Mouse (Mus musculus) forebrain, embryonic 15.5 days (tissue): ENCODE measurements at regions not wholly inside any gene's neighbourhood (a gene's known extent, or its start where the extent isn't known, plus 50 kb on each side); places are given as distances from the start of the nearest gene placed in this dataset.
A peak's percentile ranks its signal among the peaks of the same experiment; 100 is the strongest.
"Not testable (repeated sequence)": the region's sequence is repeated elsewhere in the genome, so short reads cannot be mapped to it uniquely, and the experiment has no call there.

Source experiments
- ATAC-seq: fragments of 200-750 bp; cut with Nextera tagmentation; replicated peaks from 2 replicates; pipeline ENCODE4 v1.8.0; 2017; ENCODE audit warnings: mild to moderate bottlenecking, moderate TSS enrichment, moderate library complexity
- H3K27ac ChIP-seq: fragments of 300-500 bp; sonication (generic); replicated peaks from 2 replicates; pipeline ENCODE4 v1.5.1; 2015; ENCODE audit warnings: mild to moderate bottlenecking, inconsistent platforms
- H3K27me3 ChIP-seq: fragments of 300-500 bp; sonication (generic); 2 replicates; pipeline ENCODE4 v1.6.1; 2015; ENCODE audit warnings: inconsistent platforms
- H3K36me3 ChIP-seq: fragments of 300-500 bp; sonication (generic); 2 replicates; pipeline ENCODE4 v1.6.1; 2015; ENCODE audit warnings: mild to moderate bottlenecking, inconsistent platforms
- H3K4me1 ChIP-seq: fragments of 300-500 bp; sonication (generic); 2 replicates; pipeline ENCODE4 v1.6.1; 2015; ENCODE audit warnings: inconsistent platforms
- H3K4me2 ChIP-seq: fragments of 300-500 bp; sonication (generic); replicated peaks from 2 replicates; pipeline ENCODE4 v1.6.1; 2015; ENCODE audit warnings: mild to moderate bottlenecking, inconsistent platforms
- H3K4me3 ChIP-seq: fragments of 300-500 bp; sonication (generic); 2 replicates; pipeline ENCODE4 v1.5.1; 2015; ENCODE audit warnings: mild to moderate bottlenecking, inconsistent platforms
- H3K9ac ChIP-seq: fragments of 300-500 bp; sonication (generic); replicated peaks from 2 replicates; pipeline ENCODE4 v1.6.1; 2015; ENCODE audit warnings: mild to moderate bottlenecking, inconsistent platforms
- H3K9me3 ChIP-seq: fragments of 300-500 bp; sonication (generic); 2 replicates; pipeline ENCODE4 v1.6.1; 2016; ENCODE audit warnings: inconsistent platforms
- WGBS: fragments of 180-500 bp; shearing (Covaris S2); methylation state at CpG from one replicate; pipeline ENCODE4 v1.1.7; 2015; ENCODE audit warnings: mixed read lengths; 5-methylcytosine and 5-hydroxymethylcytosine counted together

DNA sequence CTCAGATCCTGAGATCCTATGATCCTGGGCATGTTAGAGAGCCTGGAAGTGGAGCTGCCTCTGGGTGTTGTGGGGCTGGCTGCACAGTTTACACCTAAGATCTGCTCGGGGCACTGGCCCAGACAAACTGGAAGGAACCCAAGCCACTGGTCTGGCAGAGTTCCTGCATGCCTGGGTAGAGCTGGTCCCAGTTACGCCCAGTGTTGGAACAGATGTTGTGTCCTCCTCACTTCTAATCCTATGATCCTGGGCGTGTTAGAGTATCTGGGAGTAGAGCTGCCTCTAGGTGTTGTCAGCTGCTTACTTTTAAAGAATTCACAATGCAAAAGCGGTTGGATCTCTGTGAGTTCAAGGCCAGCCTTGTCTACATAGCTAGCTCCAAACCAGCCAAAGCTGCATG, 67.4 kb upstream of the Nt5e start:
- Histone ChIP-seq H3K9ac (no peak overlapping the region), H3K27ac (no peak overlapping the region), H3K36me3 (no peaks in the 10 kb centered on the region), H3K4me1 (no peaks in the 10 kb centered on the region), H3K27me3 (no peaks in the 10 kb centered on the region), H3K4me2 (no peak overlapping the region), H3K4me3 (no peak overlapping the region), H3K9me3 (no peaks in the 10 kb centered on the region)
- WGBS: 84% methylated on average over 4 of the region's 4 CpGs
- ATAC-seq: no peak

- Histone ChIP-seq H3K36me3 (no peaks in the 10 kb centered on the region), H3K27me3 (no peaks in the 10 kb centered on the region), H3K9ac (no peak overlapping the region), H3K9me3 (no peaks in the 10 kb centered on the region), H3K27ac (no peak overlapping the region), H3K4me3 (no peak overlapping the region), H3K4me1 (no peaks in the 10 kb centered on the region), H3K4me2 (no peak overlapping the region)
- ATAC-seq: no peak
- WGBS: 87% methylated on average over 2 of the region's 2 CpGs
These were observed 66.8 kb upstream of the Nt5e start for GRCm38 (mm10) chr9:88260072-88260635.

- Histone ChIP-seq H3K4me3 (no peak overlapping the region), H3K27me3 (no peaks in the 10 kb centered on the region), H3K4me2 (no peak overlapping the region), H3K36me3 (no peaks in the 10 kb centered on the region), H3K9ac (no peak overlapping the region), H3K9me3 (no peaks in the 10 kb centered on the region), H3K4me1 (no peaks in the 10 kb centered on the region), H3K27ac (no peak overlapping the region)
- WGBS: 80% methylated on average over 3 of the region's 3 CpGs
- no peak for ATAC-seq
These were observed 64.5 kb upstream of the Nt5e start for GRCm38 (mm10) chr9:88262461-88262860.

- not testable (repeated sequence) for H3K4me3 ChIP-seq
- 88% methylated on average over 1 of the region's 1 CpGs for WGBS
These were observed 60.7 kb upstream of the Nt5e start for GRCm38 (mm10) chr9:88266346-88266745.

GRCm38 (mm10) chr9:88268811-88269210, 58.2 kb upstream of the Nt5e start:
- no peaks in the 10 kb centered on the region for H3K9me3 ChIP-seq
- no peak overlapping the region for H3K27ac ChIP-seq
- H3K4me2 ChIP-seq: no peak overlapping the region
- ATAC-seq: no peak
- H3K4me1 ChIP-seq: no peaks in the 10 kb centered on the region
- H3K27me3 ChIP-seq: no peaks in the 10 kb centered on the region
- WGBS: 74% methylated on average over 2 of the region's 2 CpGs
- no peak overlapping the region for H3K9ac ChIP-seq
- no peak overlapping the region for H3K4me3 ChIP-seq
- H3K36me3 ChIP-seq: no peaks in the 10 kb centered on the region

More at GRCm38 (mm10) chr9:88266346-88266745, 60.7 kb upstream of the Nt5e start:
- not testable (repeated sequence) for H3K9ac ChIP-seq, H3K27me3 ChIP-seq, H3K4me2 ChIP-seq, H3K9me3 ChIP-seq, H3K4me1 ChIP-seq, ATAC-seq, H3K36me3 ChIP-seq, H3K27ac ChIP-seq

GRCm38 (mm10) chr9:88269216-88269615, 57.8 kb upstream of the Nt5e start:
- no peak overlapping the region for H3K27ac ChIP-seq
- WGBS: 87% methylated on average over 5 of the region's 5 CpGs
- no peak overlapping the region for H3K9ac ChIP-seq
- no peaks in the 10 kb centered on the region for H3K27me3 ChIP-seq
- H3K9me3 ChIP-seq: no peaks in the 10 kb centered on the region
- no peak overlapping the region for H3K4me3 ChIP-seq
- ATAC-seq: no peak
- H3K4me2 ChIP-seq: no peak overlapping the region
- no peaks in the 10 kb centered on the region for H3K4me1 ChIP-seq
- H3K36me3 ChIP-seq: no peaks in the 10 kb centered on the region

- no peaks in the 10 kb centered on the region for H3K4me1 ChIP-seq
- ATAC-seq: no peak
- WGBS: 97% methylated on average over 1 of the region's 1 CpGs
- H3K9ac ChIP-seq: no peak overlapping the region
- no peak overlapping the region for H3K27ac ChIP-seq
- H3K4me3 ChIP-seq: no peak overlapping the region
- H3K36me3 ChIP-seq: no peaks in the 10 kb centered on the region
- no peaks in the 10 kb centered on the region for H3K9me3 ChIP-seq
- no peak overlapping the region for H3K4me2 ChIP-seq
- no peaks in the 10 kb centered on the region for H3K27me3 ChIP-seq
These were observed 56.2 kb upstream of the Nt5e start for GRCm38 (mm10) chr9:88270836-88271235.

GRCm38 (mm10) chr9:88273304-88273703, 53.7 kb upstream of the Nt5e start:
- no peaks in the 10 kb centered on the region for H3K36me3 ChIP-seq
- H3K27me3 ChIP-seq: no peaks in the 10 kb centered on the region
- H3K4me1 ChIP-seq: no peaks in the 10 kb centered on the region
- H3K27ac ChIP-seq: no peak overlapping the region
- H3K4me3 ChIP-seq: no peak overlapping the region
- no peak overlapping the region for H3K4me2 ChIP-seq
- ATAC-seq: no peak
- no peak overlapping the region for H3K9ac ChIP-seq
- 89% methylated on average over 4 of the region's 4 CpGs for WGBS
- H3K9me3 ChIP-seq: no peaks in the 10 kb centered on the region

GRCm38 (mm10) chr9:88274040-88274439, 53.0 kb upstream of the Nt5e start:
- Histone ChIP-seq H3K36me3 (no peaks in the 10 kb centered on the region), H3K4me2 (no peak overlapping the region), H3K9ac (no peak overlapping the region), H3K27ac (no peak overlapping the region), H3K4me3 (no peak overlapping the region), H3K27me3 (no peaks in the 10 kb centered on the region), H3K4me1 (no peaks in the 10 kb centered on the region), H3K9me3 (no peaks in the 10 kb centered on the region)
- peak; percentile 57; the same call in 1 of the 2 replicates for ATAC-seq

- Histone ChIP-seq H3K4me2 (no peak overlapping the region), H3K36me3 (no peaks in the 10 kb centered on the region), H3K9ac (no peak overlapping the region), H3K9me3 (no peaks in the 10 kb centered on the region), H3K27me3 (no peaks in the 10 kb centered on the region), H3K4me1 (no peaks in the 10 kb centered on the region), H3K4me3 (no peak overlapping the region), H3K27ac (no peak overlapping the region)
- 89% methylated on average over 3 of the region's 3 CpGs for WGBS
- no peak for ATAC-seq
These were observed 52.2 kb upstream of the Nt5e start for GRCm38 (mm10) chr9:88274681-88275336.

GRCm38 (mm10) chr9:88276023-88276568, 50.9 kb upstream of the Nt5e start:
- H3K9me3 ChIP-seq: no peaks in the 10 kb centered on the region
- H3K27ac ChIP-seq: no peak overlapping the region
- 83% methylated on average over 3 of the region's 3 CpGs for WGBS
- no peaks in the 10 kb centered on the region for H3K4me1 ChIP-seq
- H3K36me3 ChIP-seq: no peaks in the 10 kb centered on the region
- no peak overlapping the region for H3K4me3 ChIP-seq
- H3K9ac ChIP-seq: no peak overlapping the region
- ATAC-seq: no peak
- H3K4me2 ChIP-seq: no peak overlapping the region
- H3K27me3 ChIP-seq: no peaks in the 10 kb centered on the region

- no peaks in the 10 kb centered on the region for H3K36me3 ChIP-seq
- WGBS: 94% methylated on average over 6 of the region's 6 CpGs
- H3K27ac ChIP-seq: no peak overlapping the region
- ATAC-seq: no peak
- H3K9ac ChIP-seq: no peak overlapping the region
- H3K4me3 ChIP-seq: no peak overlapping the region
- H3K4me2 ChIP-seq: no peak overlapping the region
- no peaks in the 10 kb centered on the region for H3K27me3 ChIP-seq
- no peaks in the 10 kb centered on the region for H3K4me1 ChIP-seq
- no peaks in the 10 kb centered on the region for H3K9me3 ChIP-seq
These were observed 50.0 kb upstream of the Nt5e start for GRCm38 (mm10) chr9:88277031-88277430.
